Mouse (Mus musculus): ENCODE results near the gene Gm17416. TPM values are rescaled to one million over a fixed set of nuclear protein-coding genes. Genes with fewer than 3 reads are reported as not detected.
A peak's percentile ranks its signal among the peaks of the same experiment; 100 is the strongest.

The Gm17416 gene
- polyA plus RNA-seq, 1 experiment from 2014 or later = not detected

DNA sequence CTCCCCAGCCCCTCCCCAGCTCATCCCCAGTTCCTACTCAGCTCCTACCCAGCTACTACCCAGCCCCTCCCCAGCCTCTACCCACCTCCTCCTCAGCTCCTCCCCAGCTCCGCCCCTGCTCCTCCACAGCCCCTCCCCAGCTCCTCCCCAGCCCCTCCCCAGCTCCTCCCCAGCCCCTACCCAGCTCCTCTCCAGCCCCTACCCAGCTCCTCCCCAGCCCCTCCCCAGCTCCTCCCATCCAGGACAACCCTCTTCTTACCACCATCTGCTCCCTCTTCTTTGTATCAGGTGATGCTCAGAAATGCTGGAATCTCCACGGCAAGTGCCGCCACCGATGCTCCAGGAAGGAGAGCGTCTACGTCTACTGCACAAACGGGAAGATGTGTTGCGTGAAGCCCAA, 43.1 kb downstream of the Gm17416 start:
- H3K9ac ChIP-seq (replicated peaks; ENCODE audit: low read length) = no peak overlapping the region
- H3K4me3 ChIP-seq (ENCODE audit: low read depth, low read length) = no peak overlapping the region
- H3K4me2 ChIP-seq (ENCODE audit: low read depth, low read length) = no peak overlapping the region
- H3K4me1 ChIP-seq (ENCODE audit: control insufficient read depth, insufficient read depth, low read length) = no peaks in the 10 kb centered on the region
- H3K27me3 ChIP-seq (ENCODE audit: control insufficient read depth, insufficient read depth, low read length) = no peaks in the 10 kb centered on the region
- DNase-seq (ENCODE audit: low spot score) = peak; percentile 10
- no peak overlapping the region for H3K27ac ChIP-seq (replicated peaks; ENCODE audit: low read depth, low read length)
- ATAC-seq (replicated peaks; ENCODE audit: insufficient number of reproducible peaks, low FRiP score, low TSS enrichment, low read depth) = no peak
- H3K9me3 ChIP-seq (replicated peaks; ENCODE audit: control insufficient read depth, low read length) = no peaks in the 10 kb centered on the region
- WGBS = 32% methylated on average over 7 of the region's 8 CpGs
- no peaks in the 10 kb centered on the region for H3K36me3 ChIP-seq (replicated peaks; ENCODE audit: control insufficient read depth, insufficient read depth, low read depth, low read length)

DNA sequence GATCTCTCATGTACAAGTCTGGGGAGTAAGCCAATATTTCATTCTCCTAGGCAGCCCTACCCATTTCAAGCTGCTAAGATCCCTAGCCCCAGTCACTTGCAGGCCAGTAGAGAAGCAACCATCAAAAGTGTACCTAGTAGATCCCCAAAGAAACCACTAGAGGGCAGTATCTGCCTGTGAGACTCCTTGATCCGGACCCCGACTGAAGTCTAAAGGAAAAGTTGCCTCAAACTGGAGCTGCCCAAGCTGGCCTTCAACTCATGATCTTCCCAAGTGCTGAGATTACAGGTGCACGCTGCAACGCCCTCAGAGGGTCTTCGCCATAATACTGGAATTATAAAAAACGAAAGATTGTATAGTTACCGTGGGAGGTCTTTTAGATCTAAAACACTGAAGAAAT, 46.4 kb downstream of the Gm17416 start:
- H3K9ac ChIP-seq (replicated peaks; ENCODE audit: low read length) = no peak overlapping the region
- no peaks in the 10 kb centered on the region for H3K36me3 ChIP-seq (replicated peaks; ENCODE audit: control insufficient read depth, insufficient read depth, low read depth, low read length)
- no peaks in the 10 kb centered on the region for H3K4me1 ChIP-seq (ENCODE audit: control insufficient read depth, insufficient read depth, low read length)
- H3K27me3 ChIP-seq (ENCODE audit: control insufficient read depth, insufficient read depth, low read length) = no peaks in the 10 kb centered on the region
- no peak for ATAC-seq (replicated peaks; ENCODE audit: insufficient number of reproducible peaks, low FRiP score, low TSS enrichment, low read depth)
- no peak overlapping the region for H3K27ac ChIP-seq (replicated peaks; ENCODE audit: low read depth, low read length)
- no peak overlapping the region for H3K4me3 ChIP-seq (ENCODE audit: low read depth, low read length)
- peak; percentile 89 for DNase-seq (ENCODE audit: low spot score)
- no peak overlapping the region for H3K4me2 ChIP-seq (ENCODE audit: low read depth, low read length)
- no peaks in the 10 kb centered on the region for H3K9me3 ChIP-seq (replicated peaks; ENCODE audit: control insufficient read depth, low read length)
- WGBS = 12% methylated on average over 7 of the region's 7 CpGs

DNA sequence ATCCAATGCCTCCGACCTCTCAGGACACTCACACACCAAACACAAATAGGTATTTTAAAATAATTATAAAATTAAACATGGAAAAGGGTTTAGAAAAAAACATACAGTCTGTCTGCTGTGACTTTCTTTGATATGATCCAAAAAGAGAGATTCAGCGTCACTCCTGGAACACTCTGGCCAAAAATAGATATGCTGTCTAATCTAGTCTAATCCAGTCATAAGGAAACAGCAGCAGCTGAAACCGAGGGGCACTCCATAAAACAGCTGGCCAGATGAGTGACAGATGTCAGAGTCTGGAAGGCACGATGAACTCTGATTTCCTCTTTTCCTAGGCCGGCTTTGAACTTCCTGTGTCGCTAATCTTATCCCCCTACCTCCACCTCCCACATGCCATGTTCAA, 47.3 kb downstream of the Gm17416 start:
- no peak for ATAC-seq (replicated peaks; ENCODE audit: insufficient number of reproducible peaks, low FRiP score, low TSS enrichment, low read depth)
- WGBS = 71% methylated on average over 6 of the region's 6 CpGs

DNA sequence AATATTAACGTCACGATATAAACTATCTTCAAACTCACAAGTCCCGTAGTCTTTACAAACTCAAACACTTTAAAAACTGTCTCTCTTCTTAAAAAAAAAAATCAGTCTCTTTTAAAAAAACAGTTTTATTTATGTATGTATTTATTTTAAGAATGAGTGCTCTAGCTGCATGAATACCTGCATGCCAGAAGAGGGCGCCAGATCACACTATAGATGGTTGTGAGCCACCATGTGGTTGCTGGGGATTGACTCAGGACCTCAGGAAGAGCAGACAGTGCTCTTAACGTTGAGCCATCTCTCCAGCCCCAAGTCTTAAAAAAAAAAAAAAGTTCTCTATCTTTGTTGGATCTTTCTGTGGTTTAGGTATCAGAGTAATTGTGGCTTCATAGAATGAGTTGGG, 48.2 kb downstream of the Gm17416 start:
- H3K4me3 ChIP-seq (ENCODE audit: low read depth, low read length) = no peak overlapping the region
- H3K4me1 ChIP-seq (ENCODE audit: control insufficient read depth, insufficient read depth, low read length) = no peaks in the 10 kb centered on the region
- no peak overlapping the region for H3K9ac ChIP-seq (replicated peaks; ENCODE audit: low read length)
- H3K36me3 ChIP-seq (replicated peaks; ENCODE audit: control insufficient read depth, insufficient read depth, low read depth, low read length) = no peaks in the 10 kb centered on the region
- WGBS = 53% methylated on average over 5 of the region's 5 CpGs
- ATAC-seq (replicated peaks; ENCODE audit: insufficient number of reproducible peaks, low FRiP score, low TSS enrichment, low read depth) (no peak), DNase-seq (ENCODE audit: low spot score) (no peak)
- H3K27ac ChIP-seq (replicated peaks; ENCODE audit: low read depth, low read length) = no peak overlapping the region
- H3K4me2 ChIP-seq (ENCODE audit: low read depth, low read length) = no peak overlapping the region
- no peaks in the 10 kb centered on the region for H3K9me3 ChIP-seq (replicated peaks; ENCODE audit: control insufficient read depth, low read length)
- no peaks in the 10 kb centered on the region for H3K27me3 ChIP-seq (ENCODE audit: control insufficient read depth, insufficient read depth, low read length)

More for the DNA sequence above, 47.3 kb downstream of the Gm17416 start:
- H3K9me3 ChIP-seq (replicated peaks; ENCODE audit: control insufficient read depth, low read length) = no peaks in the 10 kb centered on the region
- no peak overlapping the region for H3K4me2 ChIP-seq (ENCODE audit: low read depth, low read length)
- no peak overlapping the region for H3K27ac ChIP-seq (replicated peaks; ENCODE audit: low read depth, low read length)
- H3K4me3 ChIP-seq (ENCODE audit: low read depth, low read length) = no peak overlapping the region
- H3K4me1 ChIP-seq (ENCODE audit: control insufficient read depth, insufficient read depth, low read length) = no peaks in the 10 kb centered on the region
- H3K36me3 ChIP-seq (replicated peaks; ENCODE audit: control insufficient read depth, insufficient read depth, low read depth, low read length) = no peaks in the 10 kb centered on the region
- H3K9ac ChIP-seq (replicated peaks; ENCODE audit: low read length) = no peak overlapping the region
- no peak for DNase-seq (ENCODE audit: low spot score)
- no peaks in the 10 kb centered on the region for H3K27me3 ChIP-seq (ENCODE audit: control insufficient read depth, insufficient read depth, low read length)

Other genes with a start within 250 kb of the Gm17416 start
- 58.2 and 64.9 TPM in 2 replicates for gene Rbck1, start 236.7 kb upstream of the Gm17416 start, polyA plus RNA-seq (2014; fragmentation: Nextera tagmentation; extraction: Ambion mirVana)
- 1.4 and 1.7 TPM in 2 replicates for gene Trib3, start 225.3 kb upstream of the Gm17416 start, polyA plus RNA-seq (2014; fragmentation: Nextera tagmentation; extraction: Ambion mirVana)
- 3.0 and 4.2 TPM in 2 replicates for gene Nrsn2, start 192.7 kb upstream of the Gm17416 start, polyA plus RNA-seq (2014; fragmentation: Nextera tagmentation; extraction: Ambion mirVana)
- 19.6 and 20.7 TPM in 2 replicates for gene Sox12, start 171.3 kb upstream of the Gm17416 start, polyA plus RNA-seq (2014; fragmentation: Nextera tagmentation; extraction: Ambion mirVana)
- 61.6 and 67.7 TPM in 2 replicates for gene Zcchc3, start 154.3 kb upstream of the Gm17416 start, polyA plus RNA-seq (2014; fragmentation: Nextera tagmentation; extraction: Ambion mirVana)
- gene 6820408C15Rik, start 153.8 kb upstream of the Gm17416 start, polyA plus RNA-seq (2014; fragmentation: Nextera tagmentation; extraction: Ambion mirVana) = 0.17 and 0.24 TPM in 2 replicates
- gene Defb23, start 104.7 kb upstream of the Gm17416 start, polyA plus RNA-seq (2014; fragmentation: Nextera tagmentation; extraction: Ambion mirVana) = not detected in 2 replicates
- not detected in 2 replicates for gene Defb20, start 92.3 kb upstream of the Gm17416 start, polyA plus RNA-seq (2014; fragmentation: Nextera tagmentation; extraction: Ambion mirVana)
- not detected in 2 replicates for gene Defb22, start 79.2 kb upstream of the Gm17416 start, polyA plus RNA-seq (2014; fragmentation: Nextera tagmentation; extraction: Ambion mirVana)
- not detected in 2 replicates for gene Defb26, start 57.6 kb upstream of the Gm17416 start, polyA plus RNA-seq (2014; fragmentation: Nextera tagmentation; extraction: Ambion mirVana)
- gene Defb28, start 51.1 kb upstream of the Gm17416 start, polyA plus RNA-seq (2014; fragmentation: Nextera tagmentation; extraction: Ambion mirVana) = not detected in 2 replicates
- gene Defb29, start 29.2 kb upstream of the Gm17416 start, polyA plus RNA-seq (2014; fragmentation: Nextera tagmentation; extraction: Ambion mirVana) = not detected in 2 replicates
- gene Defb21, start 3.4 kb downstream of the Gm17416 start, polyA plus RNA-seq (2014; fragmentation: Nextera tagmentation; extraction: Ambion mirVana) = not detected in 2 replicates
- not detected in 2 replicates for gene Defb19, start 11.0 kb downstream of the Gm17416 start, polyA plus RNA-seq (2014; fragmentation: Nextera tagmentation; extraction: Ambion mirVana)
- gene Defb45, start 30.1 kb downstream of the Gm17416 start, polyA plus RNA-seq (2014; fragmentation: Nextera tagmentation; extraction: Ambion mirVana) = not detected in 2 replicates
- not detected in 2 replicates for gene Defb36, start 35.0 kb downstream of the Gm17416 start, polyA plus RNA-seq (2014; fragmentation: Nextera tagmentation; extraction: Ambion mirVana)
- not detected in 2 replicates for gene Defb25, start 53.7 kb downstream of the Gm17416 start, polyA plus RNA-seq (2014; fragmentation: Nextera tagmentation; extraction: Ambion mirVana)
- gene Rem1, start 57.6 kb downstream of the Gm17416 start, polyA plus RNA-seq (2014; fragmentation: Nextera tagmentation; extraction: Ambion mirVana) = 0.36 and 0.91 TPM in 2 replicates
- gene H13, start 100.1 kb downstream of the Gm17416 start, polyA plus RNA-seq (2014; fragmentation: Nextera tagmentation; extraction: Ambion mirVana) = 115 and 118 TPM in 2 replicates
- gene Mcts2, start 117.7 kb downstream of the Gm17416 start, polyA plus RNA-seq (2014; fragmentation: Nextera tagmentation; extraction: Ambion mirVana) = 40.6 and 45.1 TPM in 2 replicates
- 166 and 179 TPM in 2 replicates for gene Id1, start 166.9 kb downstream of the Gm17416 start, polyA plus RNA-seq (2014; fragmentation: Nextera tagmentation; extraction: Ambion mirVana)
- 9.8 and 11.1 TPM in 2 replicates for gene Cox4i2, start 184.8 kb downstream of the Gm17416 start, polyA plus RNA-seq (2014; fragmentation: Nextera tagmentation; extraction: Ambion mirVana)